Mouse (Mus musculus) thymus, adult 18-20 months (tissue): ENCODE data around the gene Spsb4.

Experiments
- DNase-seq, 2 experiments: peaks; one replicate each; pipeline ENCODE4 v3.0.0; 2022; ENCODE audit warnings: mixed read lengths in 2 of 2

The Spsb4 gene

GRCm38 (mm10) chr9:97018677-97019147 lies at the start of gene Spsb4:
Spsb4 (minus strand) TSS chr9:97018843.
- peak; percentile 13 to 16 for DNase-seq

- no peak for DNase-seq
These were observed 49.1 kb upstream of the Spsb4 start for GRCm38 (mm10) chr9:97067761-97068160.

GRCm38 (mm10) chr9:97065885-97066284 lies 47.2 kb upstream of the Spsb4 start:
- DNase-seq = no peak

- DNase-seq = no peak
These were observed 46.6 kb upstream of the Spsb4 start for GRCm38 (mm10) chr9:97065216-97065615.

- DNase-seq = no peak
These were observed 45.5 kb upstream of the Spsb4 start for GRCm38 (mm10) chr9:97064161-97064560.

- no peak for DNase-seq
These were observed 43.1 kb upstream of the Spsb4 start for GRCm38 (mm10) chr9:97061696-97062095.

- DNase-seq = no peak
These were observed 38.1 kb upstream of the Spsb4 start for GRCm38 (mm10) chr9:97056541-97057338.

GRCm38 (mm10) chr9:97055906-97056305 lies 37.3 kb upstream of the Spsb4 start:
- no peak for DNase-seq

GRCm38 (mm10) chr9:97051176-97051575 lies 32.5 kb upstream of the Spsb4 start:
- no peak for DNase-seq

- DNase-seq = no peak
These were observed 27.6 kb upstream of the Spsb4 start for GRCm38 (mm10) chr9:97046240-97046639.

GRCm38 (mm10) chr9:97041633-97042032 lies 23.0 kb upstream of the Spsb4 start:
- DNase-seq = no peak

- no peak for DNase-seq
These were observed 19.4 kb upstream of the Spsb4 start for GRCm38 (mm10) chr9:97038010-97038409.

GRCm38 (mm10) chr9:97036656-97037055 lies 18.0 kb upstream of the Spsb4 start:
- no peak for DNase-seq

- DNase-seq = no peak
These were observed 8.7 kb upstream of the Spsb4 start for GRCm38 (mm10) chr9:97027361-97027760.

- DNase-seq = no peak
These were observed 7.4 kb upstream of the Spsb4 start for GRCm38 (mm10) chr9:97026006-97026405.

GRCm38 (mm10) chr9:97024451-97024850 lies 5.8 kb upstream of the Spsb4 start:
- no peak for DNase-seq

- no peak for DNase-seq
These were observed 4.3 kb upstream of the Spsb4 start for GRCm38 (mm10) chr9:97022948-97023347.

- no peak for DNase-seq
These were observed 3.7 kb upstream of the Spsb4 start for GRCm38 (mm10) chr9:97022371-97022770.

GRCm38 (mm10) chr9:97020152-97020551 lies 1.5 kb upstream of the Spsb4 start:
- DNase-seq = no peak

- no peak for DNase-seq
These were observed 1.0 kb upstream of the Spsb4 start for GRCm38 (mm10) chr9:97019686-97020085.

GRCm38 (mm10) chr9:97019231-97019630 lies 588 bp upstream of the Spsb4 start:
- no peak for DNase-seq

- DNase-seq = peak; percentile 52 to 58
These were observed 617 bp downstream of the Spsb4 start for GRCm38 (mm10) chr9:97017811-97018641.

GRCm38 (mm10) chr9:97017121-97017810 lies 1.4 kb downstream of the Spsb4 start:
- DNase-seq = no peak
